Mouse (Mus musculus) left cerebral cortex, adult 2 months (tissue): ENCODE results near the gene Wdr95. TPM values are rescaled to one million over a fixed set of nuclear protein-coding genes. Genes with fewer than 3 reads are reported as not detected.
A peak's percentile ranks its signal among the peaks of the same experiment; 100 is the strongest.

Source experiments
- DNase-seq, 2 experiments: peaks; one replicate each; pipeline ENCODE4 v3.0.0; 2021 to 2022; ENCODE audit warnings: low spot score in 2 of 2, mixed read lengths in 1 of 2; ENCODE audit errors: extremely low spot score in 1 of 2
- H3K27ac ChIP-seq: fragments of 200-600 bp; 2 replicates; pipeline ENCODE4 v1.8.1; 2022
- H3K4me3 ChIP-seq: fragments of 200-600 bp; 2 replicates; pipeline ENCODE4 v1.8.1; 2022
- CTCF ChIP-seq: fragments of 200-600 bp; IDR thresholded peaks from 2 replicates; pipeline ENCODE4 v1.8.1; 2022; ENCODE audit warnings: antibody characterized with exemption, mild to moderate bottlenecking, moderate library complexity
- intact Hi-C: fragments of 180-260 bp; cut with DNase I; formaldehyde crosslinking; loops from one replicate; pipeline ENCODE4 v1.15.1; 2025
- long read RNA-seq, 2 experiments: library from polyadenylated mRNA; stranded (forward); transcript quantifications; one replicate each; pipeline ENCODE4 v2.0.0; 2021; ENCODE audit warnings: borderline mapping rate in 2 of 2
- total RNA-seq, 2 experiments: library from RNA; stranded (reverse); gene quantifications; 2 replicates each; pipeline ENCODE4 v1.2.3; 2021

The Wdr95 gene
- total RNA-seq, result under 1 TPM; 0.56 to 0.75 TPM
- long read RNA-seq, experiment 1, result 0 reads
- long read RNA-seq, experiment 2, partial matches to known transcripts, result 0 of 3 reads
- long read RNA-seq, experiment 2, other reads (novel, unspliced or antisense), result 3 of 3 reads

DNA sequence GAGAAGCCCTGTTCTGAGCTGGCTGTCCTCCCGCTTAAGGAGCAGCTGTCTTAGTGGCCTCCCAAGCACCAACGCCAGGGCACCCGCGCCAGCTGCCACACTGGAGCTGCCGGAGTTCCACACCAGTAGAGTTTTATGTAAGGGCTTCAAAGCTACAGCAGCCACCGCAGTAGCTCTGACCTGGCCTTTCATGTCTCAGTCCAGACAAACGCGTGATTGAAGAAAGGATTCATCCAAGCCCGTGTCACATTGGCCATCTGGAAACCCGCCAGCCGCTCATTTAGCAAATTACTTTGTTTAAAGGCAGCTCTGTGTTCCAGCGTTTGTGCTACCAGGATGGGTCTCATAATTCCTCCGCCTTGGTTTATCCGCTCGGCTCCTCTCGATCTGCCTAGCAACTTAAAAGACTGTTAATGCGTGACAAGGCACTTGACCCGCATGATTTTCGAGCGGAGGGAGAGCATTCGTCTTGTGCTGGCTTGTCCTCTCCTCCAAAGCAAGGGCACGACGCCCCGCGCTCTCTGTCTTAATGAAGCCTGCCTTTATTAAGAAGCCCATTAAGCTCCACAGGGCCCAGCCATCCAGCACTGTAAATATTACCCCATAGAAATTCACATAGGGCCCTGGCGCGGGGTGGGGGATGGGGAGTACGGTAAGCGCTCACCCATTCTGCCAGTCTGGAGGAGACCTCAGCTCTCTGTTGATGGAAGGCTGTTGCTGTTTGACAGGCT, at the start of gene Wdr95:
Wdr95 (plus strand) TSS at position 681 of the 731 bp plus-strand sequence.
- peak within 1 kb of the TSS; percentile 69 for H3K27ac ChIP-seq
- intact Hi-C loops, result loop anchor here (5.0 kb wide), 1 partner anchor 39 kb away; no protein-coding TSS in a partner anchor
- peak within 1 kb of the TSS; percentile 16; the same call in 1 of the 2 replicates for H3K4me3 ChIP-seq
- DNase-seq, result peak in 1 of 2 experiments; percentile 52
- no peak; the same call in 1 of the 2 replicates for TF ChIP-seq CTCF

DNA sequence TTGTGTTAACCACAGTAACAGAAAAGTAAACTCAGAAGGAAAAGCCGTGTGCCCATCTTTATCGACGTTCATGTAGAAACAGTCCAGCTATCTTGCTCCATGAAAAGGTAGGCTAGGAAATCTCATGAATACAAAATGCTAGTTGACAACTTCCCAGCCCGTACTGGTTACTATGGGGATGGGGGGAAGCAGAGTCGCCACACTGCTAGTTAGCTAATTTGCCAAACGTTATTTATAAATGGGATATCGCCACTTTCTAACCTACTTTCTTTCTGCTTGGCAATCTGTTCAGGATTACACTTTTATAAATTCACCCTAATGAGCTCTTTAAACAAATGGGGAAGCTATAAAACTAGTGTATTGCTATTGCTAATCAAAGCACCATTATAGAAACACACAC, 46.6 kb upstream of the Wdr95 start:
- intact Hi-C loops, result loop anchor here (5.0 kb wide), 1 partner anchor 70 kb away; the partner anchor contains the start of gene Medag
- H3K27ac ChIP-seq, result no peak overlapping the region
- DNase-seq, result no peak
- no peak for TF ChIP-seq CTCF
- H3K4me3 ChIP-seq, result no peak overlapping the region

DNA sequence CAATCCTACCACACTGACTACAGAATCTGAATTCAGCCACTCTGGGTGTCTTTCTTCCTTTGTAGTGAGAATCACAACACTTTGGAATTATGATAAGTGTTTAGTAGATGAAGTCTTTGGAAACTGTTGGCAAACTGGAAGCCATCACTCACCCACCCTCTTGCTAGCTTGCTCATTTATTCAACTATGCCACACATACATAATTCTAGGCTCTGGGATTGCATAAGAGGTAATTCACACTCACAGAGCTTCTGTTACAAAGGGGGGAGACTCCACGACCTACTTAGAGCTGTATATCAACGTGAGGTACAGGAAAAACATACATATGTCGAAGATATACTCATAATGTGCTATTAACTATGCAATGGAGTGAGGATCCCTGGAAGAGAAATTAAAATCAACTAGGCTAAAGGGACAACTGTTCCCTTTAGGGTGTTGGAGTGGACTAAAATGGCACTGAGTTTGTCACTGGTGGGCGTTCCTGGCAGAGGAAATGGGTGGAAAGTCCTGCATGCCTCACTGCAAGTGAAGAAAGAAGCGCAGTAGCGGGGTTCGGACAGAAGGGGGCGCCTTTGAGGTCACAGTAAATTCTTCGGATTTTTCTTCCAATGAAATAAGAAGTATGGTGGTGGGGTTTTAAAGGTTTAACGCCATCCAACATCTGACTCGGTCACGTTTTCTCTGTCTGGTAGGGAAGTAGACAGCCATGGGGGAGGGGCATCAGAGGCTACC, 45.0 kb upstream of the Wdr95 start:
- Histone ChIP-seq H3K4me3 (no peak overlapping the region), H3K27ac (peak overlapping the region; percentile 32; the same call in 1 of the 2 replicates)
- peak; percentile 70 for TF ChIP-seq CTCF
- DNase-seq, result peak; percentile 23 to 64
- intact Hi-C loops, result loop anchor here (1.0 to 5.0 kb wide), 2 partner anchors 41 to 71 kb away; partner anchors contain the start of gene Medag

DNA sequence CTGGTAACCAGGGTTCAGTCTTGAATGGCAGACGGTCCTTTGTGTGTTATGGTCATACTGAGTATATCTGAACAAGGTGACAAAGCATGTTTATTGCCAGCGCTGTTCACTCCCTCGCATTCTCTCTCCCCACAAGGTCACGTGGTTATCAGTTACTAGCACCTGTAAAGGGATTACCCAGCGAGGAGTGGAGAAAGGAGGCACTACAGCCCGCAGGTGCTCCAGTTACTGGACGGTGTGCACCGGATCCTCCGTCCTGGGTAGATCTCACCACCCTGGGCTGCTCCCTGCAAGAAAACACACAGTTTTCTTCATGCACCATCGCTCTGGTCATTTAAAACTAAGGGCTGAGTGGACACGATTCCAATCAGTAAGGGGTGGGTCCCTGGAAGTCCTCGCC, 44.2 kb upstream of the Wdr95 start:
- intact Hi-C loops, result loop anchor here (5.0 kb wide), 1 partner anchor 72 kb away; the partner anchor contains the start of gene Medag

DNA sequence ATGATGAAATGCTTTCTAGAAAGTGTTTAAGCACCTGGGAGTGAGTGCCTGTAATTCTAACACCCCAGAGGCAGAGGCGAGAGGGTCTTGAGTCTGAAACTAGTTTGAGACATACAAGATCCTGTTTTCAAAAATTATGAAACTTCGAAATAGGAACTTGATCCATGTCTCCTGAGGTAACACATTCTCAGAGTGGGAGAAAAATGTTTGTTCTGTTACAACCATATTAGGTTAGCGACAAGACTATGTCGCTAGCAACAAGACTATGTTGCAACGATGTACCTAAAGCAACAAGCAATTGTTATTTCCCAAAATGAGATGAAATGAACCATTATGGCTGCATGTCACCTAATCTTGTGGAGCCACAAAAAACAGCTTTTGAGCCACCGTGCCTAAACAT, 43.0 kb upstream of the Wdr95 start:
- intact Hi-C loops, result no loop called here
- H3K27ac ChIP-seq, result no peak overlapping the region
- DNase-seq, result no peak
- no peak overlapping the region for H3K4me3 ChIP-seq
- TF ChIP-seq CTCF, result no peak

More for the DNA sequence above, 44.2 kb upstream of the Wdr95 start:
- DNase-seq, result no peak
- no peak for TF ChIP-seq CTCF
- H3K27ac ChIP-seq, result no peak overlapping the region
- no peak overlapping the region for H3K4me3 ChIP-seq

DNA sequence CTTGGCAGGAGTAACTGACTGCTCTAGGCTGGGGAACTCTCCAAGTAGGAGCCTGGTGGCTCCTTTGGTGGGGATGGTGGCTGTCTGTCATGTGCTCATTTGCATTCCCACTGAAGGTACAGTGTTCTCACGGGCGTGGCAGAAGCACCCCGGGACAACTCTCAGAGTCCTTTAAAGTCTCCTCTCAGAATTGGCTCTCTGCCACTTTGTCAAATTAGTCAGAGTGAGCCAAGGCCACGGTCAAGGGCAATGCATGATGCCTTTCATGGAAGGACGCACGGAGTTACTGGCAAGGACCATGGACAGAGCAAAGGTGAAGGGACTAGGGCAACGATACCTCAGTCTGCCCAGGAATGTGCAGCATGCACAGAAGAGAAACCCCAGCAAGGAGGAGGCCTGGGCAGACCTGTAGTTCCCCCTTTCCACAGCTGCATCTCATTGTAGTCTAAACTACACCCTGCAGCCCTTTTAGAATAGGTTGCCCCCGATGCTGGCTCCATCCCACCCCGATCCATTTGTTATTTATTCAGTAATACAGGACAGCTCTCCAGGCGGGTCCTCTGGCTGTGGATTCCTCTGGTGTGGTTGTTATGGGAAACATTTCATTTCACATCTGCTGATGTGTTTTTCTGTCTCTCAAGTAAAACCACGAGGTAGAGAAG, 40.0 kb upstream of the Wdr95 start:
- no peak for DNase-seq
- TF ChIP-seq CTCF, result no peak
- H3K4me3 ChIP-seq, result no peak overlapping the region; the same call in 1 of the 2 replicates
- peak overlapping the region; percentile 50 for H3K27ac ChIP-seq
- intact Hi-C loops, result no loop called here

DNA sequence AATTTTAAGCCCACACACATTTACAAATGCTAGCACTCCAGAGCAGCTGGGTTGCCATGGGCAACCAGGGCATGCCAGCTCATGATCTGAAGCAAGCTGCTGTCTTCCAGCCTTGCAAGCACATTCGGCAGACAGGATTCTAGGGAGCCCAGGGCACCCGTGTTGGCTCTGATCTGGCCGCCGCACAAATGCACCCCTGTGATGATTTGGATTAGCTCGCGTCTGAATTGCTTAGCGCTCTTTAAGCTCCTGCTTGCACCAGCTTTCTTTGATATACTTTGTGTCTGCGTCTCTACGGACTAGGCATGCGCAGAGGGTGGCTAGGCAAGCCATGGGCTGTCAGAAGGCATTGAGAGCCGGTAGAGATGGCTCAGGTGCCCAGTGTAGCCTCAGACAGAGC, 39.3 kb upstream of the Wdr95 start:
- peak; percentile 69 to 74 for DNase-seq
- intact Hi-C loops, result no loop called here
- TF ChIP-seq CTCF, result no peak
- Histone ChIP-seq H3K27ac (peak overlapping the region; percentile 50), H3K4me3 (peak overlapping the region; percentile 18)

DNA sequence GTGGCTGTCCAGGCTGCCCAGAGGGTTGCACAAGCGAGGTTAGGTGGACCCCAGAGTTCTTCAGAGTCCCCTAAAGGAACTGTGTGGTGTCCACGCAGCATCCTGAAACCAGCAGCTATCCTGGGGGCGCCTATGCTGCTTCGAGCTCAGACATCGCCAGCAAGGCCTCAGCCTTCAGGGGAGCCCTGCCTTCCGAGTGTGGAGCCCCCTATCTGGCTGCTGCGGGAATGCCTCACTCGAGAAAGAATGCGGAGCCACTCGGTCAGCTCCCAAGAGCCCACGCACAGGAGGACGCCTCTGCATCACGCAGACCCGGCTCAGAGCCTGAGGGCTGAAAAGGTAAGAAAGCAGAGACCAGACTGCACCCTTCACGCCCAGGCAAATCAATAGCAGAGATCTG, 38.2 kb upstream of the Wdr95 start:
- peak; percentile 28 for TF ChIP-seq CTCF
- intact Hi-C loops, result no loop called here
- Histone ChIP-seq H3K27ac (no peak overlapping the region), H3K4me3 (no peak overlapping the region)
- no peak for DNase-seq

DNA sequence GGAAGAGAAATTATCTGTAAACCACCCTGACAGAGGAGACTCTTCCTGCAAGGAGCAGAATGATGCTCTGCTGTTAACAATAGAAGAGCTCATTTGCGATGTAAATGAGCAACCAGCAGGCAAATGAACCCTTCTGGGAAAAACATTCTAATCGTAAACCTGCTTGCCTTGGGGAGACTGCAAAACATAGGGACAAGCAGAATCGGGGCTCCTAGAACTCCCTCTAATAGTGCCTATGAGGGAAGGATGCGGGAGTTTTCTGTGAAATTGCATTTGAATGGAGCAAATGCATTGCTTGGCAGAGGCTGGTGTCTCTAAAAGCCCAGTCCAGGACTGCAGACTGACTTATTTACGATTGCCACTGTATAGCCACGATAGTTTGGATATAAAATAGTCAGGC, 32.8 kb upstream of the Wdr95 start:
- intact Hi-C loops, result no loop called here
- no peak for TF ChIP-seq CTCF
- no peak overlapping the region for H3K27ac ChIP-seq
- DNase-seq, result no peak
- H3K4me3 ChIP-seq, result no peak overlapping the region

DNA sequence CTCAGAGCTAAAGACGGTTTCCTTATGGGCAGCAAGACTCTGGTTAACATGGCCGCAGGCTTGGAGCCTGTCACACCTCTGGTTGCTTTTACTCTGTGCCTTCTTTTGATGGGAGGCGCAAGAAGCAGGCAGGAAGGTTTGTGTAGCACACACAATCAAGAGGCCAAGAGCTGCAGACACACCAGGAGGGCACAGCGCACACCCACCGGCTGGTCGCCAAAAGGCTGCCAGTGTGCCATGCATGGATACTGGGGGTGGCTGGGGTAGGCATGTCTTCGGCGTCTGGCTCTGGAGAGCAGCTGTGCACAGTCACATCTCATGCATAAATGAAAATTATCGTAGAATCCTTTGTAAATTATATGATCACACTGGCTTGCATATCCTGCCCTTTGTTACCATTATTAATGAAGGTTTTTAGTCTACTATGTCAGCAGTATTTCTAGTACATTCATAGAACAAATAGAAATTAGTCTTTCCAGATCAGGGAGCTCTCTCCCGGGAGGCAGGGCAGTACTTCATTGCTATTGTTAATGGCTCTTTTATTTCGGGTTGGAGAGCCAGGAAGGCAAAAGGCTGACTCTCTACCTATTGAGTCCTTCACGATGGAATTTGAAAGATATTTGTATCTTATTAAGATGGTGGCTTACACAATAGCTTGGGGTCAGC, 31.9 kb upstream of the Wdr95 start:
- H3K4me3 ChIP-seq, result no peak overlapping the region
- no peak for DNase-seq
- TF ChIP-seq CTCF, result no peak
- intact Hi-C loops, result no loop called here
- no peak overlapping the region for H3K27ac ChIP-seq

DNA sequence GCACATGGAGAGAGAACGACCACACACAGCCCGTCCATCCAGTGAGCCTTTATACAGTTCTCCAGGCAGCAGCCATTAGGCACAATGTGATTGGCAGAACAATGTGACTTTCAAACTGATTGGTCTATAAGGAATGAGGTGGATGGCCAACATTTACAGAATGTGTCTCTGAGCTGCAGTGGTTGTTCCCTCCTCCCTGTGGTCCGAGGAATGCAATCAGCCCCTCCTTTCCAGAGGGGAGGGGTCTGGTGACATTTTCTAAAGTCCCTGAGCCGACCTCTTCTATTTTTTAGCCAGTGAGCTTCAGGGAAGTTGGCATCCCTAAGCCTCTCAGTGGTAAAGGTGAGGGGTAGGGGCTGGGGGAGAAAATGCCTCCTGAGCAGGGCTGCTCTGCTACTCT, 28.5 kb upstream of the Wdr95 start:
- no peak overlapping the region for H3K27ac ChIP-seq
- no peak for TF ChIP-seq CTCF
- intact Hi-C loops, result no loop called here
- H3K4me3 ChIP-seq, result no peak overlapping the region
- no peak for DNase-seq
